Mouse (Mus musculus): ENCODE results near the gene Havcr2. TPM values are rescaled to one million over a fixed set of nuclear protein-coding genes. Genes with fewer than 3 reads are reported as not detected.
A peak's percentile ranks its signal among the peaks of the same experiment; 100 is the strongest.

Gene Havcr2
- total and polyA plus RNA-seq, 3 experiments = 1.3 to 2.1 TPM; not detected in 1

DNA sequence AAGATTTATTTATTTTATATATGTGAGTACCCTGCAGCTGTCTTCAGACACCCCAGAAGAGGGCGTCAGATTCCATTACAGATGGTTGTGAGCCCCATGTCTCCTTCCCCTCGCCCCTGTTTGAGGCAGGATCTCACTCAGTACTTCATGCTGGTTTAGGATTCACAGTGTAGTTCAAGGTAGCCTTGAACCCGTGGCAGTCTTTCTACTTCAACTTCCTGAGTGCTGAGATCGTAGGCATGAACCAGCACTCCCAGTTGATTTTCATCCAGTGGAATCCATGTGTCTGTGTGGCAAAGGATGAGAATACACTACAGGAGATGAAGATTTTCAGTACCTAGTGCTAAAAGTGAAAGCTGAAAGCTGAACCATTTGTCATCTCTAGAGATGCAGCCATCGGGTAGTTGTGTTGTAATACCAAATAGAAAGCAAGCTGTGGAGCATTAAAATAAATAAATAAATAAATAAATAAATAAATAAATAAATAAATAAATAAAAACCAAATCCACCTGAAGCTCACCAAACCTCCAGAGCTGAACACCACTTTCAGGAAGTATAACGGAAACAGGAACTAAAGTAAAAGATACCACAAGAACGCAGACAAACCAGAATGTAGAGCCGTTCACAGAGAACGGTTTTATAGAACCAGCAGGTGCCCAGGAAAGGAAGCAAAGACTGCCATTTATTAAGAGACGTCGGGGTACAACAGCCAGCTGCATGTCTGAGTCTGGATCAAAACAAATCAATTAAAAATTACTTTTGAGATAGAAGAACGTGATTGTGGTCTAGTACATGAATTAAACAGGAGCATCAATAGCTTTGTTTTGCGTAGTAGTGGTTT is 6.9 kb upstream of the Havcr2 start (continued):
- TF ChIP-seq ZC3H11A (IDR thresholded peaks at IDR 0.05; ENCODE audit: low read depth, low read length) (peak; percentile 31), POLR2AphosphoS2 (IDR thresholded peaks at IDR 0.05; ENCODE audit: low read length) (0 out of 2 replicates have a peak, but pooled peaks have one; percentile 40), USF1 (IDR thresholded peaks at IDR 0.05; ENCODE audit: low read depth, low read length) (no peak), EP300 (IDR thresholded peaks at IDR 0.05; ENCODE audit: low read depth in 1 of 2, low read length in 2 of 2) (peak in 1 of 2 experiments; percentile 22; a peak in 1 of 4 replicates)

GRCm38 (mm10) chr11:46449461-46450080 is 5.2 kb upstream of the Havcr2 start:
- Histone ChIP-seq H3K4me1 (ENCODE audit: control insufficient read depth in 1 of 2, insufficient read depth in 2 of 2, low read length in 2 of 2) (peaks cover 20 to 25% of the 10 kb centered on the region in 2 experiments), H3K36me3 (ENCODE audit: control insufficient read depth in 1 of 2, insufficient read depth in 2 of 2, low read length in 2 of 2) (peaks cover 0 to 28% of the 10 kb centered on the region in 2 experiments; a peak in 2 of 4 replicates), H3K4me3 (ENCODE audit: control insufficient read depth in 1 of 2, insufficient read depth in 1 of 2, low read depth in 2 of 2, low read length in 2 of 2) (no peak overlapping the region), H3K9ac (ENCODE audit: control insufficient read depth, low read depth, low read length, poor library complexity, severe bottlenecking) (no peak overlapping the region), H3K27ac (ENCODE audit: control insufficient read depth, low read depth, low read length) (no peak overlapping the region), H3K9me3 (replicated peaks; ENCODE audit: insufficient read depth, low read length) (no peaks in the 10 kb centered on the region), H3K27me3 (ENCODE audit: control insufficient read depth in 1 of 2, insufficient read depth in 2 of 2, low read length in 2 of 2) (no peaks in the 10 kb centered on the region), H3K79me2 (ENCODE audit: control insufficient read depth, insufficient read depth, low read length, poor library complexity) (no peaks in the 10 kb centered on the region; the same call in 1 of the 2 replicates)
- TF ChIP-seq BHLHE40 (IDR thresholded peaks at IDR 0.05; ENCODE audit: borderline replicate concordance, low read depth, low read length) (no peak), E2F4 (IDR thresholded peaks at IDR 0.05; ENCODE audit: borderline replicate concordance, low read depth, low read length) (no peak), TCF12 (IDR thresholded peaks at IDR 0.05; ENCODE audit: low read depth, low read length) (no peak), JUND (IDR thresholded peaks at IDR 0.05; ENCODE audit: low read depth, low read length) (no peak), ZC3H11A (IDR thresholded peaks at IDR 0.05; ENCODE audit: low read depth, low read length) (no peak), ZKSCAN1 (IDR thresholded peaks at IDR 0.05; ENCODE audit: low read depth, low read length) (no peak), ZMIZ1 (IDR thresholded peaks at IDR 0.05; ENCODE audit: low read depth, low read length) (no peak), RCOR1 (IDR thresholded peaks at IDR 0.05; ENCODE audit: low read depth, low read length) (no peak), MYB (IDR thresholded peaks at IDR 0.05; ENCODE audit: low read depth, low read length) (no peak), ETS1 (IDR thresholded peaks at IDR 0.05; ENCODE audit: low read depth, low read length) (no peak), ELF1 (IDR thresholded peaks at IDR 0.05; ENCODE audit: low read depth, low read length) (no peak), MAFK (IDR thresholded peaks at IDR 0.05; ENCODE audit: borderline replicate concordance, low read depth, low read length) (no peak)
- DNase-seq (ENCODE audit: low read depth, low spot score) = no peak

GRCm38 (mm10) chr11:46459960-46460359 is 5.2 kb downstream of the Havcr2 start:
- Histone ChIP-seq H3K4me3 (ENCODE audit: control insufficient read depth in 1 of 2, insufficient read depth in 1 of 2, low read depth in 2 of 2, low read length in 2 of 2) (no peak overlapping the region), H3K4me1 (ENCODE audit: control insufficient read depth in 1 of 2, insufficient read depth in 2 of 2, low read length in 2 of 2) (peaks cover 12 to 15% of the 10 kb centered on the region in 2 experiments; a peak in 3 of 4 replicates), H3K79me2 (ENCODE audit: control insufficient read depth, insufficient read depth, low read length, poor library complexity) (no peaks in the 10 kb centered on the region), H3K9ac (ENCODE audit: control insufficient read depth, low read depth, low read length, poor library complexity, severe bottlenecking) (no peak overlapping the region), H3K27me3 (ENCODE audit: control insufficient read depth in 1 of 2, insufficient read depth in 2 of 2, low read length in 2 of 2) (no peaks in the 10 kb centered on the region), H3K36me3 (ENCODE audit: control insufficient read depth in 1 of 2, insufficient read depth in 2 of 2, low read length in 2 of 2) (peaks cover 0 to 5% of the 10 kb centered on the region in 2 experiments; a peak in 2 of 4 replicates), H3K27ac (ENCODE audit: control insufficient read depth, low read depth, low read length) (no peak overlapping the region), H3K9me3 (replicated peaks; ENCODE audit: insufficient read depth, low read length) (no peaks in the 10 kb centered on the region)
- DNase-seq (ENCODE audit: low read depth, low spot score) = peak; percentile 54
- peak; percentile 46; the same call in 1 of the 2 replicates for TF ChIP-seq BHLHE40 (IDR thresholded peaks at IDR 0.05; ENCODE audit: borderline replicate concordance, low read depth, low read length)
- no peak for TF ChIP-seq CTCF (IDR thresholded peaks at IDR 0.05 in 2 of 3, conservative IDR thresholded peaks at IDR 0.05 in 1 of 3; ENCODE audit: control insufficient read depth in 1 of 3, insufficient read depth in 1 of 3, low read depth in 2 of 3, low read length in 3 of 3, poor library complexity in 1 of 3, severe bottlenecking in 1 of 3)
- TF ChIP-seq JUND (IDR thresholded peaks at IDR 0.05; ENCODE audit: low read depth, low read length) = no peak
- no peak for TF ChIP-seq MAZ (IDR thresholded peaks at IDR 0.05; ENCODE audit: low read depth, low read length)
- TF ChIP-seq MXI1 (IDR thresholded peaks at IDR 0.05; ENCODE audit: low read depth, low read length) = peak; percentile 57; the same call in 1 of the 2 replicates
- no peak for TF ChIP-seq CHD1 (IDR thresholded peaks at IDR 0.05; ENCODE audit: low read depth, low read length)
- no peak for TF ChIP-seq GATA1 (IDR thresholded peaks at IDR 0.05; ENCODE audit: low read depth, low read length)
- no peak for TF ChIP-seq SMC3 (IDR thresholded peaks at IDR 0.05; ENCODE audit: low read depth, low read length)
- no peak for TF ChIP-seq HCFC1 (IDR thresholded peaks at IDR 0.05; ENCODE audit: low read depth, low read length)
- no peak for TF ChIP-seq TBP (IDR thresholded peaks at IDR 0.05; ENCODE audit: low read depth, low read length)
- TF ChIP-seq ETS1 (IDR thresholded peaks at IDR 0.05; ENCODE audit: low read depth, low read length) = peak; percentile 55; the same call in 1 of the 2 replicates
- TF ChIP-seq SIN3A (IDR thresholded peaks at IDR 0.05; ENCODE audit: low read length) = no peak
- TF ChIP-seq MYB (IDR thresholded peaks at IDR 0.05; ENCODE audit: low read depth, low read length) = no peak
- TF ChIP-seq EP300 (IDR thresholded peaks at IDR 0.05; ENCODE audit: low read depth in 1 of 2, low read length in 2 of 2) = peak; percentile 51 to 71; a peak in 3 of 4 replicates
- no peak for TF ChIP-seq E2F4 (IDR thresholded peaks at IDR 0.05; ENCODE audit: borderline replicate concordance, low read depth, low read length)
- no peak for TF ChIP-seq ZKSCAN1 (IDR thresholded peaks at IDR 0.05; ENCODE audit: low read depth, low read length)
- TF ChIP-seq NRF1 (IDR thresholded peaks at IDR 0.05; ENCODE audit: insufficient read depth, low read depth, low read length, poor library complexity, severe bottlenecking) = no peak
- no peak for TF ChIP-seq MAFK (IDR thresholded peaks at IDR 0.05; ENCODE audit: borderline replicate concordance, low read depth, low read length)
